Mouse (Mus musculus): Measurements from ENCODE around the gene 1700007K13Rik. TPM values are rescaled to one million over a fixed set of nuclear protein-coding genes. Genes with fewer than 3 reads are reported as not detected.
"Not testable (repeated sequence)": the region's sequence is repeated elsewhere in the genome, so short reads cannot be mapped to it uniquely, and the experiment has no call there.

1700007K13Rik gene
- polyA plus RNA-seq, 1 experiment from 2014 or later: not detected

GRCm38 (mm10) chr2:28496671-28497070 is 30.5 kb upstream of the 1700007K13Rik start, which contains the start of gene Gbgt1:
Gene Gbgt1 (plus strand): TSS chr2:28496891.
- DNase-seq: no peak
- no peaks in the 10 kb centered on the region for H3K9me3 ChIP-seq (replicated peaks)
- H3K4me1 ChIP-seq (replicated peaks): no peaks in the 10 kb centered on the region
- H3K9ac ChIP-seq: no peak within 1 kb of the TSS
- 60% methylated on average over 5 of the region's 5 CpGs for WGBS (ENCODE audit: insufficient replicate concordance)
- H3K36me3 ChIP-seq: no peaks in the 10 kb centered on the region
- no peak for ATAC-seq (ENCODE audit: low read depth)
- no peak within 1 kb of the TSS for H3K27ac ChIP-seq
- H3K4me2 ChIP-seq: no peak within 1 kb of the TSS
- H3K4me3 ChIP-seq (replicated peaks): no peak within 1 kb of the TSS
- no peaks in the 10 kb centered on the region for H3K27me3 ChIP-seq

GRCm38 (mm10) chr2:28495801-28496595 is 29.9 kb upstream of the 1700007K13Rik start:
- no peaks in the 10 kb centered on the region for H3K4me1 ChIP-seq (replicated peaks)
- H3K27ac ChIP-seq: no peak overlapping the region
- no peak overlapping the region for H3K4me2 ChIP-seq
- no peak overlapping the region for H3K9ac ChIP-seq
- H3K9me3 ChIP-seq (replicated peaks): no peaks in the 10 kb centered on the region
- DNase-seq (no peak), ATAC-seq (ENCODE audit: low read depth) (no peak)
- WGBS (ENCODE audit: insufficient replicate concordance): 64% methylated on average over 16 of the region's 16 CpGs
- H3K27me3 ChIP-seq: no peaks in the 10 kb centered on the region
- no peaks in the 10 kb centered on the region for H3K36me3 ChIP-seq
- no peak overlapping the region for H3K4me3 ChIP-seq (replicated peaks)

GRCm38 (mm10) chr2:28495207-28495756 is 29.1 kb upstream of the 1700007K13Rik start:
- Histone ChIP-seq H3K4me3 (replicated peaks) (no peak overlapping the region), H3K36me3 (no peaks in the 10 kb centered on the region), H3K27me3 (no peaks in the 10 kb centered on the region), H3K9me3 (replicated peaks) (no peaks in the 10 kb centered on the region), H3K9ac (no peak overlapping the region), H3K4me2 (no peak overlapping the region), H3K27ac (no peak overlapping the region), H3K4me1 (replicated peaks) (no peaks in the 10 kb centered on the region)
- WGBS (ENCODE audit: insufficient replicate concordance): 51% methylated on average over 14 of the region's 14 CpGs
- ATAC-seq (ENCODE audit: low read depth) (no peak), DNase-seq (no peak)

DNA sequence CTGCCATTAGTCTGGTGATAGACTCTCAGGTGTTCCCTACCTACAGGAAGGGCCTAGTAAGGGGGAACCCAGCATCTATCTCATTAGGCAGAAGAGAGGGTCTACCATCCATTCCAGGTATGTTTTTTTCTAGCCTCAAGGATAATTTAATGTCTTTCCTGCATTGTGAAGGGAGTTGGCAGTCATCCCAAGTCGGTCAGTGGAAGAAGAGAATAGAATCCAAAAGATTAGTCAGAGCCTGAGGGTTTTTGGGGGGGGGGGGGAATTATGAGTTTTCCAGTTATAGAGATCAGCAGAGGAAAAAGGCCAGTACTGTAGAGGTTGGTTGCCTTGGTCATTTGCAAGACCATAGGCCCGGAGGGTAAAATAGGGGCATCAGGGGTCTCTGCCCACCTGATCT is 28.4 kb upstream of the 1700007K13Rik start:
- H3K4me1 ChIP-seq (replicated peaks): no peaks in the 10 kb centered on the region
- no peak for ATAC-seq (ENCODE audit: low read depth)
- no peaks in the 10 kb centered on the region for H3K27me3 ChIP-seq
- no peak overlapping the region for H3K4me3 ChIP-seq (replicated peaks)
- no peaks in the 10 kb centered on the region for H3K9me3 ChIP-seq (replicated peaks)
- H3K36me3 ChIP-seq: no peaks in the 10 kb centered on the region
- DNase-seq: no peak
- no peak overlapping the region for H3K4me2 ChIP-seq
- no peak overlapping the region for H3K9ac ChIP-seq
- 68% methylated on average over 2 of the region's 2 CpGs for WGBS (ENCODE audit: insufficient replicate concordance)
- no peak overlapping the region for H3K27ac ChIP-seq

DNA sequence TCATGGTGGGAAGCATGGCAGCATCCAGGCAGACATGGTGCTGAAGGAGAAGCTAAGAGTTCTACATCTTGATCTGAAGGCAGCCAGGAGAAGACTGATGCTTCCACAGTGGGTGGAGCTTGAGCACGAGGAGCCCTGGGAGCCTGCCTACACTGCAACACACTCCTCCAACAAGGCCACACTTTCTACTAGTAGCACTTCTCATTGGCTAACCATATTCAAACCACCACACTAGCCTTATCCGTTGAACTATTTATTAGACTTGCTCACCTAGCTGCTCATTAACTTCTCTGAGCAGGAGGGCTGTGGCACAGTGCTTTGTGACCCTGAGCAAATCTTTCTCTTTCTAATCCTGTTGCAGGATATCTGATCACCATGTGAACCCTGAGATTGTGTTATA is 17.7 kb upstream of the 1700007K13Rik start:
- Histone ChIP-seq H3K4me3 (replicated peaks) (no peak overlapping the region), H3K4me2 (no peak overlapping the region), H3K9ac (no peak overlapping the region), H3K27ac (no peak overlapping the region), H3K4me1 (replicated peaks) (no peaks in the 10 kb centered on the region), H3K27me3 (no peaks in the 10 kb centered on the region), H3K36me3 (no peaks in the 10 kb centered on the region), H3K9me3 (replicated peaks) (no peaks in the 10 kb centered on the region)
- 46% methylated on average over 2 of the region's 2 CpGs for WGBS (ENCODE audit: insufficient replicate concordance)
- ATAC-seq (ENCODE audit: low read depth): no peak
- no peak for DNase-seq

DNA sequence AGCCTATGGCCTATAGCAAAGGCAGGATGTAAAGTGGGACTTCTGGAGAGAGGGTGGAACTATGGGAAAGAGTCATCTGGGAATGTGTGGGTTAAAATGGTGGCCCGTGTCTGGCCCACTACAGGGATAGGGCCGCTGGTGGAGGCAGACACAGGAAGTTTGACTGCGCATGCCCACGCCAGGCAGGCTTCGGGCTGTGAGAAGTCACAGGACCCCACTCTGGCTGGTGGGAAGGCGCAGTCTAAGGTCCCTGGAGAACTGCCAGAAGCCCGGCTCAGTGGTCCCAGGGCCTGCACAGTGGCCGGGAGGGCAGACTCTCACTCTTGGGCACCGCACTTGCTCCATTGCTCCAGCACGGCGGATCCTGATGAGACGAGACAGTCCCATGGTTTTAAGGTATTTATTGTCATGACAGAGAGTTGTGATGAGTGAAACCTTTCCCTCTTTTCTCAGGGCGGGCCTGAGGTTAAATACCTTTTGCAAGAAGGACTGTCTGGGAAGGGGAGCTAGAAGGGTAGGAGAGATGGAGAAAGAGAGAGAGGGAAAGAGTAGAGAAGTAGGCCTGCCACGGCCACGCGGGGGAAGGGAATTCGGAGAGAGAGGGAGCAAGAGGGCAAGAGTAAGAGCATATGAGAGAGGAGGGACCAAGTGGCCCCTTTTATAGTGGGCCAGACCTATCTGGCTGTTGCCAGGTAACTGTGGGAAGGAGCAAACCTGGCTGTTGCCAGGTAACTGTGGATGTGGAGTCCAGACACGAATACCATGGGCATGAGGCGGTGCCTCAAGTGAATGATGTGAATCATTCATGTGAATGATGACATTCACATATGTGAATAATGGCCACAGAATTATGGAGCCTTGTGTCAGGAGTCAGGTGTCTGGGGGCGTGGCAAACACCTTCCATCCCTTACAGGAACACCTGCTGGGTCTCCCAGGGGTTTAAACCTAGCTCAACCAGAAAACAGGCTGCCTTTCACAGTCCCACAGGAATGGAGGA is 13.4 kb upstream of the 1700007K13Rik start:
- Histone ChIP-seq H3K4me3 (replicated peaks) (no peak overlapping the region), H3K4me2 (no peak overlapping the region), H3K4me1 (replicated peaks) (no peaks in the 10 kb centered on the region), H3K36me3 (no peaks in the 10 kb centered on the region), H3K9ac (no peak overlapping the region), H3K9me3 (replicated peaks) (no peaks in the 10 kb centered on the region), H3K27me3 (no peaks in the 10 kb centered on the region), H3K27ac (no peak overlapping the region)
- WGBS (ENCODE audit: insufficient replicate concordance): 73% methylated on average over 20 of the region's 20 CpGs
- DNase-seq: no peak
- ATAC-seq (ENCODE audit: low read depth): no peak

DNA sequence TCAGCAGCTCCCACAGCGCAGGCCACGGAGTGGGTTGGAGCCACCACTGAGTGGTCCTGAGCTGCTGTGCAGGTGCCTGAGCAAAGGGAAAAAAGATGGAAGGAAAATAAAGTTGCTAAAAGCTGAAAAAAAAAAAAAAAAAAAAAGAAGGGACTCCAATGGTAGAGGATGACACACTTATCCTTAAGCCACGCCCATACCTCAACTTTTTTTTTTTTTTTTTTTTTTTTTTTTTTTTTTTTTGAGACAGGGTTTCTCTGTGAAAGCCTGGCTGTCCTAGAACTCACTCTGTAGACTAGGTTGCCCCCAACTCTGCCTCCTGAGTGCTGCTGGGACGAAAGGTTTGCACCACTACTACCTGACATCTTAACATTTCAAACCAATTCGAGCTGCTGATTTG is 11.9 kb upstream of the 1700007K13Rik start:
- H3K4me2 ChIP-seq; H3K9me3 ChIP-seq (replicated peaks); ATAC-seq (ENCODE audit: low read depth); H3K4me3 ChIP-seq (replicated peaks); H3K9ac ChIP-seq; H3K4me1 ChIP-seq (replicated peaks); H3K27me3 ChIP-seq; H3K36me3 ChIP-seq; H3K27ac ChIP-seq; DNase-seq: not testable (repeated sequence)
- 73% methylated on average over 5 of the region's 5 CpGs for WGBS (ENCODE audit: insufficient replicate concordance)

DNA sequence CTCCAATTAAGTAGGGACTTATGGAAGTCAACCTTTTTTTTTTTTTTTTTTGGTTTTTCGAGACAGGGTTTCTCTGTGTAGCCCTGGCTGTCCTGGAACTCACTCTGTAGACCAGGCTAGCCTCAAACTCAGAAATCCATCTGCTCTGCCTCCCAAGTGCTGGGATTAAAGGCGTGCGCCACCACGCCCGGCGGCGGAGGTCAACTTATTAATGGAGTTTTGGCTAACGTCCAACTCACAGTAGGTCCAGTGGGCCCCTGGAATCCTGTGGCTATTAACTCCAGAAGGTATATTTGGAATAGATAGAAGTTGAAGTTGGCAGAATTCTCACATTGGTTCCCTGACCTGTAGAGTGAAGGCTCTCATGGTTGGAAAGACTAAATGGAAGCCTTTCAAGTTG is 5.9 kb upstream of the 1700007K13Rik start:
- not testable (repeated sequence) for H3K27ac ChIP-seq; DNase-seq; H3K4me2 ChIP-seq; ATAC-seq (ENCODE audit: low read depth); H3K27me3 ChIP-seq; H3K9me3 ChIP-seq (replicated peaks); H3K9ac ChIP-seq; H3K4me3 ChIP-seq (replicated peaks)
- peaks cover 20% of the 10 kb centered on the region for H3K4me1 ChIP-seq (replicated peaks)
- peaks cover 37% of the 10 kb centered on the region for H3K36me3 ChIP-seq
- 86% methylated on average over 8 of the region's 8 CpGs for WGBS (ENCODE audit: insufficient replicate concordance)

GRCm38 (mm10) chr2:28470591-28470990 is 4.5 kb upstream of the 1700007K13Rik start:
- Histone ChIP-seq H3K27ac (no peak overlapping the region), H3K36me3 (peaks cover 37% of the 10 kb centered on the region), H3K4me1 (replicated peaks) (peaks cover 28% of the 10 kb centered on the region), H3K4me2 (no peak overlapping the region), H3K9me3 (replicated peaks) (no peaks in the 10 kb centered on the region), H3K4me3 (replicated peaks) (no peak overlapping the region), H3K9ac (no peak overlapping the region), H3K27me3 (peaks cover 11% of the 10 kb centered on the region)
- DNase-seq: no peak
- ATAC-seq (ENCODE audit: low read depth): no peak
- 72% methylated on average over 2 of the region's 2 CpGs for WGBS (ENCODE audit: insufficient replicate concordance)

DNA sequence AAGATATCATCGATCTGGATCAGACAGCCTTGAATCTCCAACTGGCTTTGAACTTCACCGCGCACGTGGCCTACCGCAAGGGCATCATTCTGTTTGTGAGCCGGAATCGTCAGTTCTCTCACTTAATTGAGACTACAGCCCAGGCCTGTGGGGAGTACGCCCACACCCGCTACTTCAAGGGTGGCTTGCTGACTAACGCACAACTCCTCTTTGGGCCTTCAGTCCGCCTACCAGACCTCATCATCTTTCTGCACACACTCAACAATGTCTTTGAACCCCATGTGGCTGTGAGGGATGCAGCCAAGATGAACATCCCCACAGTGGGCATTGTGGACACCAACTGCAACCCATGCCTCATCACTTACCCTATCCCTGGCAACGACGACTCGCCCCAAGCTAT is 3.3 kb upstream of the 1700007K13Rik start:
- H3K27ac ChIP-seq: no peak overlapping the region
- peaks cover 37% of the 10 kb centered on the region for H3K36me3 ChIP-seq
- no peak for ATAC-seq (ENCODE audit: low read depth)
- peaks cover 23% of the 10 kb centered on the region for H3K27me3 ChIP-seq
- peaks cover 28% of the 10 kb centered on the region for H3K4me1 ChIP-seq (replicated peaks)
- H3K9me3 ChIP-seq (replicated peaks): no peaks in the 10 kb centered on the region
- 83% methylated on average over 14 of the region's 14 CpGs for WGBS (ENCODE audit: insufficient replicate concordance)
- H3K9ac ChIP-seq: no peak overlapping the region
- no peak overlapping the region for H3K4me2 ChIP-seq
- no peak overlapping the region for H3K4me3 ChIP-seq (replicated peaks)
- no peak for DNase-seq

Measured in liver, embryonic 13.5 days (tissue).